In the genomic region with DNA sequence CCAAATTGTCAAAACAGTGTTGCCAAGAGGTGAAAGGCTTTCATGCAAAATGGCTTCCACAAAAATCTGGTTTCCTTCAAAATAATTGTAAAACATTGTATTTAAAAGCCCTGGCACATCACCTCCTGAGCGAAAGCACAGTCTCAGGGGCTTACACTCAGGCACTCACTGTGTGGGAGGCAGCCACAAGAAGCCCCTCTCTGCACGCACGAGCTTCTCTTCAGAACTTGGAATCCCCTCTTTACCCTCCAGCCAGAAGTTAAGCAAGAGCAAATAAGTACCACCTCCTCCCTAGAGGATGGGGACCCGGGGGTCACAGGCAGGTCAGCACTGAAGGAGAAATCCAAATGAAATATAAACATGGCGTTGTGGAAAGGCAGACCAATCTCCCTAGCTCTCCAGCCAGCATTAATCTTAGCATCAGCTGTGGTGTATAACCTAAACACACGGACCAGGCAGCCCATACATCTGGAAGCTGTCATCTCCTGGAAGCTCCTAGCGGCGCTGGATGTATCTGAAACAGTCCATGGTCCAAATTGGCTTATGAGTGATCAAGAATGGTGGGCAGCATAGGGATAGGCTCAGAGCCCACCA, we compare ENCODE assay signal across 11 mouse cellular contexts. TPM values are rescaled to one million over a fixed set of nuclear protein-coding genes. Genes with fewer than 3 reads are reported as not detected.
A peak's percentile ranks its signal among the peaks of the same experiment; 100 is the strongest.
DNase-seq lines count a peak whose midpoint lies in the region; ATAC-seq lines count a peak whose summit lies in the region.
"Had no signal": no experiment of that assay in that cellular context is flagged by ENCODE, and none has a peak within 500 bp of the region (broad histone marks: within the 10 kb centered on the region; RNA-seq: fewer than 3 reads in every experiment).

No protein-coding gene starts in this region.

- no peak overlapping the region for H3K9ac ChIP-seq in heart, embryonic 16.5 days (ENCODE audit: low read length)
- H3K9ac ChIP-seq in hindbrain, embryonic 14.5 days, result no peak overlapping the region
- H3K9ac ChIP-seq in midbrain, embryonic 14.5 days (replicated peaks; ENCODE audit: low read length), result no peak overlapping the region
- H3K9ac ChIP-seq: liver, embryonic 15.5 days had no signal

- 0 out of 2 replicates have a peak overlapping the region, but pooled peaks have one; percentile 10 for H3K4me2 ChIP-seq in heart, embryonic 16.5 days (ENCODE audit: low read depth, low read length)
- H3K4me2 ChIP-seq in hindbrain, embryonic 14.5 days (replicated peaks), result peak overlapping the region; percentile 85
- peak overlapping the region; percentile 23 for H3K4me2 ChIP-seq in midbrain, embryonic 14.5 days (ENCODE audit: low read length)
- H3K4me2 ChIP-seq: liver, embryonic 15.5 days had no signal

- H3K27me3 ChIP-seq in heart, embryonic 16.5 days (ENCODE audit: control insufficient read depth, insufficient read depth, low read length), result no peaks in the 10 kb centered on the region
- no peaks in the 10 kb centered on the region for H3K27me3 ChIP-seq in embryonic facial prominence, embryonic 10.5 days (replicated peaks; ENCODE audit: low read depth, poor library complexity, severe bottlenecking)
- no peaks in the 10 kb centered on the region for H3K27me3 ChIP-seq in hindbrain, embryonic 14.5 days (ENCODE audit: control insufficient read depth, insufficient read depth, low read length)
- H3K27me3 ChIP-seq in midbrain, embryonic 14.5 days (ENCODE audit: control insufficient read depth, insufficient read depth, low read length), result no peaks in the 10 kb centered on the region
- H3K27me3 ChIP-seq: CH12.LX; liver, embryonic 15.5 days had no signal

- H3K27ac ChIP-seq in heart, embryonic 16.5 days (ENCODE audit: low read length), result peak overlapping the region; percentile 16; the same call in 1 of the 2 replicates
- H3K27ac ChIP-seq in embryonic facial prominence, embryonic 10.5 days (replicated peaks), result no peak overlapping the region; the same call in 1 of the 2 replicates
- H3K27ac ChIP-seq in hindbrain, embryonic 14.5 days, result no peak overlapping the region
- no peak overlapping the region for H3K27ac ChIP-seq in midbrain, embryonic 14.5 days (replicated peaks; ENCODE audit: low read depth, low read length)
- H3K27ac ChIP-seq: liver, embryonic 15.5 days had no signal

- 32% methylated on average over 8 of the region's 8 CpGs for WGBS in heart, embryonic 16.5 days
- 27% methylated on average over 8 of the region's 8 CpGs for WGBS in embryonic facial prominence, embryonic 10.5 days
- 35% methylated on average over 8 of the region's 8 CpGs for WGBS in hindbrain, embryonic 14.5 days
- 61% methylated on average over 8 of the region's 8 CpGs for WGBS in midbrain, embryonic 14.5 days

- peaks cover 62% of the 10 kb centered on the region for H3K4me1 ChIP-seq in heart, embryonic 16.5 days (ENCODE audit: control insufficient read depth, insufficient read depth, low read length)
- H3K4me1 ChIP-seq in embryonic facial prominence, embryonic 10.5 days, result peaks cover 92% of the 10 kb centered on the region
- H3K4me1 ChIP-seq in hindbrain, embryonic 14.5 days (replicated peaks; ENCODE audit: control insufficient read depth, insufficient read depth, low read length), result peaks cover 75% of the 10 kb centered on the region
- H3K4me1 ChIP-seq in midbrain, embryonic 14.5 days (ENCODE audit: control insufficient read depth, insufficient read depth, low read length), result peaks cover 49% of the 10 kb centered on the region

- H3K36me3 ChIP-seq in heart, embryonic 16.5 days (ENCODE audit: control insufficient read depth, insufficient read depth), result no peaks in the 10 kb centered on the region
- H3K36me3 ChIP-seq in embryonic facial prominence, embryonic 10.5 days (replicated peaks), result peaks cover 64% of the 10 kb centered on the region
- no peaks in the 10 kb centered on the region for H3K36me3 ChIP-seq in hindbrain, embryonic 14.5 days (replicated peaks; ENCODE audit: control insufficient read depth, insufficient read depth)
- no peaks in the 10 kb centered on the region for H3K36me3 ChIP-seq in midbrain, embryonic 14.5 days (ENCODE audit: control insufficient read depth, insufficient read depth, low read length)

- DNase-seq in heart, postnatal 14 days, result no peak
- peak; percentile 67 for DNase-seq in embryonic facial prominence, embryonic 10.5 days (ENCODE audit: low spot score)
- DNase-seq in hindbrain, embryonic 14.5 days (ENCODE audit: low spot score), result no peak
- DNase-seq in midbrain, embryonic 14.5 days, result no peak
- no peak for DNase-seq in left cerebral cortex, adult 18-20 months (ENCODE audit: low spot score in 2 of 2)
- DNase-seq in cerebellum, postnatal 10 days, result no peak
- DNase-seq in right cerebral cortex, postnatal 4 days, result no peak
- DNase-seq: kidney, adult 11 months had no signal

- intact Hi-C loops in heart, postnatal 14 days (cut with DNase I), result no loop called here

- no peaks in the 10 kb centered on the region for H3K9me3 ChIP-seq in heart, embryonic 16.5 days (replicated peaks; ENCODE audit: control insufficient read depth, low read length)
- H3K9me3 ChIP-seq in embryonic facial prominence, embryonic 10.5 days, result no peaks in the 10 kb centered on the region
- no peaks in the 10 kb centered on the region for H3K9me3 ChIP-seq in hindbrain, embryonic 14.5 days (ENCODE audit: control insufficient read depth, low read length)
- H3K9me3 ChIP-seq in midbrain, embryonic 14.5 days (ENCODE audit: control insufficient read depth, low read length), result no peaks in the 10 kb centered on the region
- H3K9me3 ChIP-seq: liver, embryonic 15.5 days had no signal

- ATAC-seq in heart, embryonic 16.5 days (replicated peaks; ENCODE audit: extremely low read depth, insufficient read depth, low FRiP score), result no peak
- ATAC-seq in hindbrain, embryonic 14.5 days (ENCODE audit: low FRiP score), result no peak
- ATAC-seq in midbrain, embryonic 14.5 days (ENCODE audit: low FRiP score, low TSS enrichment), result no peak

- no peak overlapping the region for H3K4me3 ChIP-seq in heart, embryonic 16.5 days (ENCODE audit: low read length)
- peak overlapping the region; percentile 93 for H3K4me3 ChIP-seq in embryonic facial prominence, embryonic 10.5 days
- H3K4me3 ChIP-seq in hindbrain, embryonic 14.5 days (replicated peaks; ENCODE audit: low read length), result no peak overlapping the region
- no peak overlapping the region for H3K4me3 ChIP-seq in midbrain, embryonic 14.5 days (replicated peaks; ENCODE audit: low read depth, low read length)
- H3K4me3 ChIP-seq: liver, embryonic 15.5 days had no signal

RNA-seq across cellular contexts. Expression of a gene that starts 15.0 kb away (rescaled TPM):
- 5.6 and 7.9 TPM in 2 replicates for polyA plus RNA-seq in heart, embryonic 16.5 days (2015; fragmentation: Nextera tagmentation; extraction: Ambion mirVana)
- total RNA-seq in heart, postnatal 14 days (2021), result 10 to 100 TPM; 12.0 to 16.1 TPM
- polyA plus RNA-seq in embryonic facial prominence, embryonic 10.5 days (2016; fragmentation: Nextera tagmentation; extraction: Ambion mirVana), result 33.0 and 33.5 TPM in 2 replicates
- polyA plus RNA-seq in hindbrain, embryonic 14.5 days (2014; fragmentation: Nextera tagmentation; extraction: Ambion mirVana), result 22.7 and 24.2 TPM in 2 replicates
- 17.4 and 17.8 TPM in 2 replicates for polyA plus RNA-seq in midbrain, embryonic 14.5 days (2014; fragmentation: Nextera tagmentation; extraction: Ambion mirVana)
- 10 to 100 TPM; 49.4 to 55.7 TPM for total RNA-seq in left cerebral cortex, adult 18-20 months (2021)

Comparison
In these comparisons a context has a peak if more than half of its experiments do, and no peak if none do; other contexts are left out.
1. H3K4me2 ChIP-seq: peak in every context shown above with its lines; median percentile 85 in hindbrain, embryonic 14.5 days; 23 in midbrain, embryonic 14.5 days; 10 in heart, embryonic 16.5 days.